Mouse (Mus musculus) cerebellum, postnatal 36 days (tissue): Measurements from ENCODE around the gene Slc19a3.
"Not testable (repeated sequence)": the region's sequence is repeated elsewhere in the genome, so short reads cannot be mapped to it uniquely, and the experiment has no call there.

ENCODE experiments used
- DNase-seq, 2 experiments: peaks; one replicate each; pipeline ENCODE4 v3.0.0; 2021 to 2022; ENCODE audit warnings: mixed read lengths in 2 of 2

Gene Slc19a3

GRCm38 (mm10) chr1:83006218-83007179 is 31.7 kb downstream of the Slc19a3 start:
- no peak for DNase-seq

- DNase-seq: not testable (repeated sequence)
Observed at GRCm38 (mm10) chr1:83000306-83000705, 37.9 kb downstream of the Slc19a3 start, which contains the start of gene Gm47959. TSS of gene Gm47959 (plus strand) at chr1:83000548.

GRCm38 (mm10) chr1:82993947-82994346 is 44.3 kb downstream of the Slc19a3 start:
- no peak for DNase-seq

- no peak for DNase-seq
Observed at GRCm38 (mm10) chr1:82992093-82992492, 46.2 kb downstream of the Slc19a3 start.

GRCm38 (mm10) chr1:82991596-82991995 is 46.7 kb downstream of the Slc19a3 start:
- DNase-seq: no peak

GRCm38 (mm10) chr1:82991062-82991461 is 47.2 kb downstream of the Slc19a3 start:
- DNase-seq: no peak

- peak in 1 of 2 experiments; percentile 62 for DNase-seq
Observed at GRCm38 (mm10) chr1:82987530-82988198, 50.6 kb downstream of the Slc19a3 start.

- no peak for DNase-seq
Observed at GRCm38 (mm10) chr1:82986738-82987137, 51.5 kb downstream of the Slc19a3 start.

GRCm38 (mm10) chr1:82977840-82978239 is 60.4 kb downstream of the Slc19a3 start:
- no peak for DNase-seq

- DNase-seq: no peak
Observed at GRCm38 (mm10) chr1:82975750-82976149, 62.5 kb downstream of the Slc19a3 start.

- DNase-seq: no peak
Observed at GRCm38 (mm10) chr1:82974342-82974741, 63.9 kb downstream of the Slc19a3 start.

- DNase-seq: no peak
Observed at GRCm38 (mm10) chr1:82973901-82974300, 64.3 kb downstream of the Slc19a3 start.

- DNase-seq: no peak
Observed at GRCm38 (mm10) chr1:82973244-82973643, 65.0 kb downstream of the Slc19a3 start.

GRCm38 (mm10) chr1:82972046-82972445 is 66.2 kb downstream of the Slc19a3 start:
- no peak for DNase-seq

GRCm38 (mm10) chr1:82966413-82966812 is 71.8 kb downstream of the Slc19a3 start:
- DNase-seq: no peak
